Mouse (Mus musculus): ENCODE data around the gene Cryzl1. TPM values are rescaled to one million over a fixed set of nuclear protein-coding genes. Genes with fewer than 3 reads are reported as not detected.
"Not testable (repeated sequence)": the region's sequence is repeated elsewhere in the genome, so short reads cannot be mapped to it uniquely, and the experiment has no call there.

Cryzl1 gene
- polyA plus RNA-seq, 1 experiment from 2014 or later = 65.9 TPM

- peak; percentile 53; the same call in 1 of the 2 replicates for ATAC-seq (ENCODE audit: insufficient number of reproducible peaks, low FRiP score, low TSS enrichment, low read depth)
- Histone ChIP-seq H3K4me1 (peaks cover 17% of the 10 kb centered on the region), H3K9ac (peak overlapping the region; percentile 76), H3K4me3 (peak overlapping the region; percentile 67), H3K9me3 (no peaks in the 10 kb centered on the region), H3K36me3 (peaks cover 12% of the 10 kb centered on the region), H3K4me2 (peak overlapping the region; percentile 47), H3K27ac (peak overlapping the region; percentile 99), H3K27me3 (no peaks in the 10 kb centered on the region)
- WGBS = under 1% methylated on average over 24 of the region's 25 CpGs
Measured at GRCm38 (mm10) chr16:91648220-91648550, 80.6 kb downstream of the Cryzl1 start.

- ATAC-seq (ENCODE audit: insufficient number of reproducible peaks, low FRiP score, low TSS enrichment, low read depth) = peak; percentile 95
- Histone ChIP-seq H3K4me2 (peak within 1 kb of the TSS; percentile 86), H3K27me3 (no peaks in the 10 kb centered on the region), H3K36me3 (peaks cover 15% of the 10 kb centered on the region), H3K4me3 (peak within 1 kb of the TSS; percentile 67), H3K9ac (peak within 1 kb of the TSS; percentile 76), H3K27ac (peak within 1 kb of the TSS; percentile 99), H3K9me3 (no peaks in the 10 kb centered on the region), H3K4me1 (peaks cover 17% of the 10 kb centered on the region)
- under 1% methylated on average over 70 of the region's 70 CpGs for WGBS
Measured at GRCm38 (mm10) chr16:91647461-91648219, 81.1 kb downstream of the Cryzl1 start, which contains the start of gene Son. Gene Son (plus strand): TSS chr16:91647506.

GRCm38 (mm10) chr16:91646681-91647419 is 81.9 kb downstream of the Cryzl1 start, which contains the start of gene Gart:
Gene Gart (minus strand): TSS chr16:91646952.
- no peaks in the 10 kb centered on the region for H3K27me3 ChIP-seq
- under 1% methylated on average over 59 of the region's 59 CpGs for WGBS
- peak within 1 kb of the TSS; percentile 99 for H3K27ac ChIP-seq
- peak within 1 kb of the TSS; percentile 86 for H3K4me2 ChIP-seq
- peak; percentile 88 for ATAC-seq (ENCODE audit: insufficient number of reproducible peaks, low FRiP score, low TSS enrichment, low read depth)
- H3K36me3 ChIP-seq = peaks cover 14% of the 10 kb centered on the region
- peaks cover 10% of the 10 kb centered on the region for H3K4me1 ChIP-seq
- peak within 1 kb of the TSS; percentile 67 for H3K4me3 ChIP-seq
- H3K9me3 ChIP-seq = no peaks in the 10 kb centered on the region
- peak within 1 kb of the TSS; percentile 76 for H3K9ac ChIP-seq

- Histone ChIP-seq H3K27ac (peak overlapping the region; percentile 99), H3K36me3 (peaks cover 18% of the 10 kb centered on the region), H3K9ac (peak overlapping the region; percentile 68), H3K9me3 (no peaks in the 10 kb centered on the region), H3K4me3 (peak overlapping the region; percentile 67), H3K27me3 (no peaks in the 10 kb centered on the region), H3K4me1 (peaks cover 10% of the 10 kb centered on the region), H3K4me2 (peak overlapping the region; percentile 86)
- ATAC-seq (ENCODE audit: insufficient number of reproducible peaks, low FRiP score, low TSS enrichment, low read depth) = no peak
- WGBS = under 1% methylated on average over 11 of the region's 11 CpGs
Measured at GRCm38 (mm10) chr16:91645995-91646602, 82.7 kb downstream of the Cryzl1 start.

GRCm38 (mm10) chr16:91645420-91645819 is 83.4 kb downstream of the Cryzl1 start:
- WGBS = 57% methylated on average over 1 of the region's 2 CpGs
- H3K4me2 ChIP-seq; H3K27me3 ChIP-seq; H3K27ac ChIP-seq; H3K9me3 ChIP-seq; H3K9ac ChIP-seq; H3K4me3 ChIP-seq; ATAC-seq (ENCODE audit: insufficient number of reproducible peaks, low FRiP score, low TSS enrichment, low read depth): not testable (repeated sequence)
- H3K4me1 ChIP-seq = peaks cover 10% of the 10 kb centered on the region
- H3K36me3 ChIP-seq = peaks cover 24% of the 10 kb centered on the region

GRCm38 (mm10) chr16:91644901-91645300 is 83.9 kb downstream of the Cryzl1 start:
- H3K9me3 ChIP-seq = no peaks in the 10 kb centered on the region
- WGBS = 79% methylated on average over 2 of the region's 2 CpGs
- no peak overlapping the region for H3K9ac ChIP-seq
- H3K27ac ChIP-seq = no peak overlapping the region; the same call in 1 of the 2 replicates
- peaks cover 29% of the 10 kb centered on the region for H3K36me3 ChIP-seq
- H3K4me1 ChIP-seq = peaks cover 10% of the 10 kb centered on the region
- no peak overlapping the region for H3K4me2 ChIP-seq
- no peaks in the 10 kb centered on the region for H3K27me3 ChIP-seq
- no peak overlapping the region for H3K4me3 ChIP-seq
- no peak for ATAC-seq (ENCODE audit: insufficient number of reproducible peaks, low FRiP score, low TSS enrichment, low read depth)

- Histone ChIP-seq H3K27me3 (no peaks in the 10 kb centered on the region), H3K4me1 (peaks cover 5% of the 10 kb centered on the region; the same call in 1 of the 2 replicates), H3K4me2 (no peak overlapping the region), H3K36me3 (peaks cover 75% of the 10 kb centered on the region), H3K27ac (no peak overlapping the region), H3K9me3 (no peaks in the 10 kb centered on the region), H3K9ac (no peak overlapping the region), H3K4me3 (no peak overlapping the region)
- ATAC-seq (ENCODE audit: insufficient number of reproducible peaks, low FRiP score, low TSS enrichment, low read depth) = no peak
- WGBS = 97% methylated on average over 8 of the region's 8 CpGs
Measured at GRCm38 (mm10) chr16:91640171-91640570, 88.6 kb downstream of the Cryzl1 start.

- Histone ChIP-seq H3K4me3 (no peak overlapping the region), H3K4me2 (no peak overlapping the region), H3K4me1 (0 out of 2 replicates have a peak, but pooled peaks cover under 1% of the 10 kb centered on the region), H3K9me3 (no peaks in the 10 kb centered on the region), H3K36me3 (peaks cover 79% of the 10 kb centered on the region), H3K27me3 (no peaks in the 10 kb centered on the region), H3K9ac (no peak overlapping the region), H3K27ac (no peak overlapping the region)
- WGBS = 96% methylated on average over 2 of the region's 2 CpGs
- ATAC-seq (ENCODE audit: insufficient number of reproducible peaks, low FRiP score, low TSS enrichment, low read depth) = no peak
Measured at GRCm38 (mm10) chr16:91639636-91640035, 89.1 kb downstream of the Cryzl1 start.

Other genes starting within 250 kb of the Cryzl1 start
- gene Ifnar1, start 243.7 kb downstream of the Cryzl1 start, polyA plus RNA-seq (2015; fragmentation: Nextera tagmentation; extraction: Ambion mirVana) = 54.2 and 55.0 TPM in 2 replicates
- gene Ifngr2, start 181.9 kb downstream of the Cryzl1 start, polyA plus RNA-seq (2015; fragmentation: Nextera tagmentation; extraction: Ambion mirVana) = 56.6 and 67.3 TPM in 2 replicates
- 53.6 and 54.3 TPM in 2 replicates for gene Tmem50b, start 131.2 kb downstream of the Cryzl1 start, polyA plus RNA-seq (2015; fragmentation: Nextera tagmentation; extraction: Ambion mirVana)
- gene Dnajc28, start 109.9 kb downstream of the Cryzl1 start, polyA plus RNA-seq (2015; fragmentation: Nextera tagmentation; extraction: Ambion mirVana) = 3.1 and 3.8 TPM in 2 replicates
- gene Gart, start 82.0 kb downstream of the Cryzl1 start, polyA plus RNA-seq (2015; fragmentation: Nextera tagmentation; extraction: Ambion mirVana) = 99.0 and 102 TPM in 2 replicates
- gene Son, start 81.5 kb downstream of the Cryzl1 start, polyA plus RNA-seq (2015; fragmentation: Nextera tagmentation; extraction: Ambion mirVana) = 110 and 121 TPM in 2 replicates
- gene Donson, start 40.2 kb downstream of the Cryzl1 start, polyA plus RNA-seq (2015; fragmentation: Nextera tagmentation; extraction: Ambion mirVana) = 17.3 and 19.0 TPM in 2 replicates
- 22.7 and 23.8 TPM in 2 replicates for gene Itsn1, start 306 bp upstream of the Cryzl1 start, polyA plus RNA-seq (2015; fragmentation: Nextera tagmentation; extraction: Ambion mirVana)

Measured in limb, embryonic 15.5 days (tissue).